Mouse (Mus musculus) heart, embryonic 16.5 days (tissue): ENCODE data around the gene Fam166a. TPM values are rescaled to one million over a fixed set of nuclear protein-coding genes. Genes with fewer than 3 reads are reported as not detected.

Experiments used
- ATAC-seq: fragments of 200-750 bp; cut with Nextera tagmentation; replicated peaks from 2 replicates; pipeline ENCODE4 v1.8.0; 2017; ENCODE audit warnings: moderate number of reproducible peaks; ENCODE audit not compliant: insufficient read depth, low FRiP score; ENCODE audit errors: extremely low read depth
- H3K27ac ChIP-seq: fragments of 300-500 bp; sonication (generic); 2 replicates; pipeline ENCODE4 v1.5.1; 2014; ENCODE audit warnings: mild to moderate bottlenecking, low read length, control low read depth, moderate library complexity
- H3K27me3 ChIP-seq: fragments of 300-500 bp; sonication (generic); 2 replicates; pipeline ENCODE4 v1.6.1; 2014; ENCODE audit warnings: low read length, mixed read lengths; ENCODE audit not compliant: control insufficient read depth, insufficient read depth
- H3K36me3 ChIP-seq: fragments of 300-500 bp; sonication (generic); 2 replicates; pipeline ENCODE4 v1.6.1; 2014; ENCODE audit not compliant: control insufficient read depth, insufficient read depth
- H3K4me1 ChIP-seq: fragments of 300-500 bp; sonication (generic); 2 replicates; pipeline ENCODE4 v1.6.1; 2014; ENCODE audit warnings: low read length, mixed read lengths; ENCODE audit not compliant: control insufficient read depth, insufficient read depth
- H3K4me2 ChIP-seq: fragments of 300-500 bp; sonication (generic); 2 replicates; pipeline ENCODE4 v1.6.1; 2014; ENCODE audit warnings: low read depth, mild to moderate bottlenecking, control low read depth, low read length
- H3K4me3 ChIP-seq: fragments of 300-500 bp; sonication (generic); 2 replicates; pipeline ENCODE4 v1.5.1; 2014; ENCODE audit warnings: mild to moderate bottlenecking, control low read depth, low read length
- H3K9ac ChIP-seq: fragments of 300-500 bp; sonication (generic); 2 replicates; pipeline ENCODE4 v1.6.1; 2014; ENCODE audit warnings: low read length, control low read depth
- H3K9me3 ChIP-seq: fragments of 300-500 bp; sonication (generic); replicated peaks from 2 replicates; pipeline ENCODE4 v1.6.1; 2016; ENCODE audit warnings: low read length; ENCODE audit not compliant: control insufficient read depth
- WGBS: fragments of 180-500 bp; shearing (Covaris S2); extraction: QIAGEN DNeasy Blood & Tissue Kit; methylation state at CpG from one replicate; pipeline ENCODE4 v1.1.7; 2014; 5-methylcytosine and 5-hydroxymethylcytosine counted together
- polyA plus RNA-seq: library from polyadenylated mRNA; unstranded; fragments of >200 nt; fragmentation: Nextera tagmentation; extraction: Ambion mirVana; gene quantifications from 2 replicates; pipeline ENCODE4 v1.2.1, GENCODE M21; 2015

The Fam166a gene
- polyA plus RNA-seq, 1 experiment from 2014 or later: not detected

DNA sequence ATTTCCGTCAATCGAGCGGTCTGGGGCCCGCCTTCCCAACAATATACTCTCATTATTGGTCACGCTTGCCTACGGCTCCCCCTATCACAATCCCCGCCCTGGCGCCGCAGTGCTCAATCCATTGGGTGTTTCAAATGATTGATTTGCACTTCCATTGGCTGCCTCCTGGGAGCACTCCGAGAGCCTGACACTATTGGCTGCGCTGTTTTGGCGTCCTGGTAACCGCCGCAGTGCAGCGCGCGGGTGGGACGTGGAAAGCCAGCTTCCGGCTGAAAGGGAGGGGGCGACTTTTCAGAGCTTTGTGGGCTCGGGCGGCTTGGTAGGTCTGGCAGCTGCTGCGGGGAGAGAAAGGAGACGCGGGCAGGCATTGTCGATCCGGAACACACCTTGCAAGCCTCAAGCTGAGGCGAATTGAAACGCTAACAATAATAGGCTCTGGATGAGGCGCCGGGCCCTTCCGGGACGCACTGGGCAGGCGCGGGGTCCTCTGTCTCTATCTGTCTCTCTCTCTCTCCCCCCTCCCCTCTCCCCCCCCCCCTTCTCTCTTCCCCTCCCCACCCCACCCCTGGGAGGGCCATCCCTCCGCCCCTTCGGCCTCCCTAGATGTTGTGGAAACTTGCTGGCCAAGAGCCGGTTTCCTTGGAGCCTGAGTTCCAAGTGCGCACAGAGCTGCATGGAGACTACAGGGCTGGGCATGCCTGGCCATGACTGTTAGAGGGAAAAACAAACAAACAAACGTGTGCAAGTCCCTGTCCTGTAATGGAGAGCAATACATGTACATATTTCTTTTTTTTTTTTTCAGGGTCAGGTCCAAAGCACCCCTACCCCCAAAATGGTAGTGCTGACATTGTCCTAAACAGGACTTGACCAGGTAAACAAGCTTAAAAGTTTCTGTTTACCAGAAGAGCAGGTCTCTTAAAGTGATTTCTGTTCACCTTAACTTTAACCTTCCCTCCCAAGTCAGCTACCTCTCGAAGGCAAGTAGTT is 6.5 kb downstream of the Fam166a start:
- peaks cover 12% of the 10 kb centered on the region for H3K4me1 ChIP-seq
- peak overlapping the region; percentile 65 for H3K4me2 ChIP-seq
- H3K9ac ChIP-seq: peak overlapping the region; percentile 81
- peaks cover 7% of the 10 kb centered on the region; the same call in 1 of the 2 replicates for H3K36me3 ChIP-seq
- no peaks in the 10 kb centered on the region for H3K27me3 ChIP-seq
- H3K27ac ChIP-seq: peak overlapping the region; percentile 99
- H3K4me3 ChIP-seq: peak overlapping the region; percentile 80
- 2% methylated on average over 41 of the region's 41 CpGs for WGBS
- peak; percentile 93 for ATAC-seq
- H3K9me3 ChIP-seq: no peaks in the 10 kb centered on the region

DNA sequence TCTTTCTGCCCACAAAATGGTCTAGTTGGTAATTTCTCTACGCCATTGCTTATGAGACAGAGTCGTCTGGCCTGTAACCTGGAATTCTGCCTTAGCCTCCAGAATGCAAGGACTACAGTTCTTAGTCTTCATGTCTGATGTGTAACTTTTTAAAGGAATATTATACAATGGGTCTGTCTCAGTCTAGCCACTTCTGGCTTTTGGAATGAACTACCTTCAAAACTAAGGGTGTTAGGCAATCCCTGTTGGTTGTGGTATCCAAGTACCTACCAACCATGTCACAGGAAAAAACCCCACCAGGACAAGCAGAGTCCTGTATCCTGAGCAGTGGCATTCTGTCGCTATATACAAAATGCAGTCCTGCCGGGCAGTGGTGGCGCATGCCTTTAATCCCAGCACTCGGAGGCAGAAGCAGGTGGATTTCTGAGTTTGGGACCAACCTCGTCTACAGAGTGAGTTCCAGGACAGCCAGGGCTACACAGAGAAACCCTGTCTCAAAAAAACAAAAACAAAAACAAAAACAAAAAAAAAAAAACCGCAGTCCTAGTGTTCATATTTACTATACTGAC is 7.3 kb downstream of the Fam166a start:
- Histone ChIP-seq H3K4me1 (peaks cover 12% of the 10 kb centered on the region), H3K27me3 (peaks cover under 1% of the 10 kb centered on the region; the same call in 1 of the 2 replicates), H3K9me3 (no peaks in the 10 kb centered on the region), H3K4me3 (peak overlapping the region; percentile 71), H3K9ac (peak overlapping the region; percentile 81; the same call in 1 of the 2 replicates), H3K36me3 (peaks cover 7% of the 10 kb centered on the region; the same call in 1 of the 2 replicates), H3K4me2 (peak overlapping the region; percentile 65), H3K27ac (peak overlapping the region; percentile 99)
- 74% methylated on average over 8 of the region's 8 CpGs for WGBS
- no peak for ATAC-seq

DNA sequence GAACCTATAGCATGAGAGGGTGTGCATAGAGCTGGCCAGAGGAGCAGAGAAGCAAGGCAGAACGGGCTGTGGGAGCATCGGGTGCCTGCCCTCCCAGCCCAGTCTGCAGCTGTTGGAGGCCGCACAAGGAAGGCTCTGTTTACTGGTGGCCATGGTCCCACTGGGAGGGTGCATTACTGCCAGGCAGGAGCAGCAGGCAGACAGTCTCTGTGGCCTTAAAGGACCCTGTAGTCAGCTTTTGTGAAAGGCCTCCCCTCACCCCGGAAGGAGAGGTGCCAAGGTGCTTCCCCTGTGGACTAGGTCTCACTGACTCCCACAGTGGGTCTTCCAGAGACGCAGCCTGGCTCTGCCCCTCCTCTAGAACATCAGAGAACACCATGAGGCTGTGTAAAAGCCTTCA is 8.3 kb downstream of the Fam166a start:
- H3K27me3 ChIP-seq: peaks cover 2% of the 10 kb centered on the region; the same call in 1 of the 2 replicates
- 75% methylated on average over 5 of the region's 5 CpGs for WGBS
- H3K36me3 ChIP-seq: peaks cover 4% of the 10 kb centered on the region; the same call in 1 of the 2 replicates
- H3K4me1 ChIP-seq: peaks cover 12% of the 10 kb centered on the region
- H3K9ac ChIP-seq: no peak overlapping the region
- H3K4me3 ChIP-seq: no peak overlapping the region
- no peak overlapping the region for H3K27ac ChIP-seq
- H3K9me3 ChIP-seq: no peaks in the 10 kb centered on the region
- ATAC-seq: no peak
- H3K4me2 ChIP-seq: no peak overlapping the region

DNA sequence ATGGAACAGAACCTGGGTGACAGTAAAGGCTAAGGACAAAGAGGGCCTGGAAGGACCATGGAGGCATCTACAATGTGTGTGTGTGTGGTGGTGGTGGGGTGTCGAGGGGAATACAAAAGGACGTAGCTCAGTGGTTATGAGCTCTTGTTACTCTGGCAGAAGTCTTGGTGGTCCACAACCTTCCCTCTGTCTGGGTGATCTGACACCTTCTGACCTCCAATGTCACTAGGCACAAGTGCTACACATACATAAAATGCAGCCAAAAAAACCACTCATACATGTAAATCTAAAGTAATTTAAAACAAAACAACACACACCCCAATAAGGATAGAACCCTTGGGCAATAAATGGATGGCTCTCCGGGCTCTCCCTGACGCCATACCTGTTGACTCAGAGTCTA is 8.9 kb downstream of the Fam166a start:
- Histone ChIP-seq H3K4me1 (peaks cover 12% of the 10 kb centered on the region), H3K27me3 (peaks cover 2% of the 10 kb centered on the region; the same call in 1 of the 2 replicates), H3K4me2 (no peak overlapping the region), H3K9ac (no peak overlapping the region), H3K27ac (no peak overlapping the region), H3K4me3 (no peak overlapping the region), H3K36me3 (0 out of 2 replicates have a peak, but pooled peaks cover 2% of the 10 kb centered on the region), H3K9me3 (no peaks in the 10 kb centered on the region)
- 90% methylated on average over 4 of the region's 4 CpGs for WGBS
- ATAC-seq: no peak

DNA sequence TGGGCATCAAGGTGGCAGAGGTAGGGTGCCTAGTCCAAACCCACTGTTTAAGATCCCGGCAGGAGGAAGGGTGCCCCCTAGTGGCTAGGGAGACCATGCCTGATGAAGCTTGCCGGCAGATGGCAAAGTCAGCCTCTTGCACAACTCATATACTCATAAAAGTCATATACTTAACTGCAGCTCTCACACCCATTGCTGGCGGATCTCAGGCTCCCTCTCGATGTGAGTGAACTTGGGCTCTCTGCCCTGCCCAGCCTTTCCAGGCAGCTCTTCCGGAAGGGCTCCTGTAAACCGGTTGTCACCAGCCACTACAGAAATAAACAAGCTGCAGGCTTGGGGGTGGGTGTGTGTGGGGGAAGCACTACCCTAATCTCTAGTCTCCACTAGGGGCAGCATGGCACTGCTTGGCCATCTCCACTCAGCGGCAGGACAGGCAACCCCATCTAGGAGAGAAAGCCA is 9.9 kb downstream of the Fam166a start:
- Histone ChIP-seq H3K36me3 (0 out of 2 replicates have a peak, but pooled peaks cover under 1% of the 10 kb centered on the region), H3K27ac (peak overlapping the region; percentile 69), H3K9me3 (no peaks in the 10 kb centered on the region), H3K9ac (peak overlapping the region; percentile 53; the same call in 1 of the 2 replicates), H3K4me2 (peak overlapping the region; percentile 55), H3K4me1 (peaks cover 8% of the 10 kb centered on the region), H3K4me3 (peak overlapping the region; percentile 33), H3K27me3 (peaks cover 2% of the 10 kb centered on the region; the same call in 1 of the 2 replicates)
- peak; percentile 12; the same call in 1 of the 2 replicates for ATAC-seq
- WGBS: 1% methylated on average over 7 of the region's 7 CpGs

DNA sequence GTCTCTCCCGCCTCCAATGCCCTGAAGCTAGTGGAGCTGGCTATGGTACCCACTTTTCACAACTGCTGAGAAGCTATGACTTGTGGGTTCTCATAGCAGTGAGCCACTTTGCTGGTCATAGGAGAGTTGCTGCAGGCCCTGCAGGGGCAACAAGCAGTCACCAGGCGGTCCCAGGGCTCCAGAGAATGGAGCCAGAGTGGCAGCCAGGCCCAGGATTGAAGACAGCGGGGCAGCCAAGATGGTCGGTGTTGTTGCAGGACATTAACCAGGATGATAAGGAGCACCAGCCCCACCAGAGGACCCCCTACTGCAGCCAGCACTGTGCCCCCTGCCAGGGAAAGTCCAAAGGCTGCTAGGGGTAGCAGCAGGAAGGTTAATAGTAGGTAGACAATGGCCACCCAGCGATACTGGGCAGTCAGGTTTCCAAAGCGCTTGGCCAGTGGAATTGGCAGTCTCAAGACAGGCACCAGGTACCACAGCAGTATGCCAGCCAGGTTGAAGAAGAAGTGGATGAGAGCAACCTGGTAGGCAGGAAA is 10.5 kb downstream of the Fam166a start:
- H3K27ac ChIP-seq: no peak overlapping the region
- no peaks in the 10 kb centered on the region for H3K9me3 ChIP-seq
- WGBS: 69% methylated on average over 6 of the region's 6 CpGs
- H3K4me3 ChIP-seq: no peak overlapping the region
- ATAC-seq: no peak
- no peak overlapping the region for H3K9ac ChIP-seq
- H3K36me3 ChIP-seq: no peaks in the 10 kb centered on the region
- peak overlapping the region; percentile 55 for H3K4me2 ChIP-seq
- peaks cover 2% of the 10 kb centered on the region; the same call in 1 of the 2 replicates for H3K27me3 ChIP-seq
- H3K4me1 ChIP-seq: peaks cover 5% of the 10 kb centered on the region; the same call in 1 of the 2 replicates

DNA sequence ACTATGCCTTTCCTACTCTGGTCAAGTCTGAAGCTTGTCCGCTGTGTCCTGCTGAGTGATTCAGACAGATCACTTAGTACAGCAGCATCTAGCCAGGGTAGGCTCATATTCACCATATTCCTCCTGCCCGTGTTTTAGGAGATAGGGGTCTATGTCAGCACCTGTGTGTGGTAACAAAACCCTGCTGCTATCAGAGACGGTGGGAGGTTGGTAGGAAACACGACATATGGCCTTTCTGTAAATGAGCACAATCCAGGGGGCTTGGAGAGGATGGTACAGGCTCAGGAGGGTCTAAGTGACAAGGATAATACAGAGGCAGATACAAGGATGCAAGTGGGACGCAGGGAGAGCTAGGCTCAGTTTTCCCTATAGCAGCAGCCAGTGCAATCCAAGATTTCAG is 11.0 kb downstream of the Fam166a start:
- H3K4me3 ChIP-seq: no peak overlapping the region
- no peaks in the 10 kb centered on the region for H3K9me3 ChIP-seq
- peaks cover 5% of the 10 kb centered on the region; the same call in 1 of the 2 replicates for H3K4me1 ChIP-seq
- WGBS: 77% methylated on average over 5 of the region's 5 CpGs
- H3K9ac ChIP-seq: no peak overlapping the region
- no peaks in the 10 kb centered on the region for H3K36me3 ChIP-seq
- H3K27ac ChIP-seq: no peak overlapping the region
- no peak for ATAC-seq
- no peak overlapping the region for H3K4me2 ChIP-seq
- H3K27me3 ChIP-seq: peaks cover 2% of the 10 kb centered on the region; the same call in 1 of the 2 replicates

DNA sequence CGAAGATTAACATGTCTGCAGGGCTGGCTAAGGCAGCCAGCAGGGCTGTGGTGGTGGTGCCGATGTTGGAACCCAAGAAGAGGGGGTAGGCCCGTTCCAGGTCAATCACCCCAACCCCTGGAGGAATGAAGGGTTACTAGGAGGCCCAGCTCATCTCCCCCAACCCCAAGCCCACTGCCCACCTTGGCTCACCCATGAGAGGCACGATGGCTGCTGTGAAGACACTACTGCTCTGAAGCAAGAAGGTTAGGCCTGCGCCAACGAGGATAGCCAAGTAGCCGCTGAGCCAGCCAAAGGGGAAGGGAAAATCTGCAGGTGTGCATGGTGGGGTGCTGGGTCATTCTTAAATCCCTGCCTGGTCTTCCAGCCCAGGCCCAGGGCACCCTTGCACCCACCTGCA is 12.0 kb downstream of the Fam166a start:
- WGBS: 76% methylated on average over 7 of the region's 7 CpGs
- no peak overlapping the region for H3K4me3 ChIP-seq
- H3K27ac ChIP-seq: no peak overlapping the region
- H3K9me3 ChIP-seq: no peaks in the 10 kb centered on the region
- ATAC-seq: no peak
- no peak overlapping the region for H3K4me2 ChIP-seq
- peaks cover 2% of the 10 kb centered on the region; the same call in 1 of the 2 replicates for H3K4me1 ChIP-seq
- peaks cover 2% of the 10 kb centered on the region; the same call in 1 of the 2 replicates for H3K27me3 ChIP-seq
- no peaks in the 10 kb centered on the region for H3K36me3 ChIP-seq
- no peak overlapping the region for H3K9ac ChIP-seq
